8 mouse cellular contexts compared by ENCODE assay signal in the genomic region with DNA sequence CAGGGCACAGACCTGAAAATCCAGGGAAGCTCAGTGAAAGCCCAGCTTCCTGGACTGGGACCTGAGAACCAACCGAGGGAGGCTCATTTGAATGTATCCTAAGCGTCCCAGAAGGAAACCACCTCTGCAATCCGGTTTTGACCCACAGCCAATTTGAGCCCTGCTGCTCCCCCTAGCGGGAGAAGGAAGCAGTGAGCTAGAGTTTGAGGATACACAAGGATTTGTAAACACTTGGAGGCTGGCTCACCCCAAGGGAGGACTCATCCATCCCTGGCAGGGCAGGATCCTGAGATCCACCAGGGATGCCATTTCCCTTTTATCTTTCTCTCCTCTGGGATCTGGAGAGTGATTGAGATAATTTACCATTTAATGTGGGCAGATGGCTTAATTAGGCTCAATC. TPM values are rescaled to one million over a fixed set of nuclear protein-coding genes. Genes with fewer than 3 reads are reported as not detected.
DNase-seq lines count a peak whose midpoint lies in the region; ATAC-seq and TF ChIP-seq lines count a peak whose summit lies in the region.

No protein-coding gene starts in this region.

- intact Hi-C loops in gastrocnemius, adult 2 months (cut with DNase I), result no loop called here

- H3K4me3 ChIP-seq in cerebellum, adult 2 months (replicated peaks; ENCODE audit: insufficient read depth, low read depth, low read length), result no peak overlapping the region
- no peak overlapping the region for H3K4me3 ChIP-seq in gastrocnemius, adult 2 months
- H3K4me3 ChIP-seq in kidney, postnatal 0 days (replicated peaks; ENCODE audit: low read depth, low read length), result no peak overlapping the region
- no peak overlapping the region for H3K4me3 ChIP-seq in lung, postnatal 0 days (ENCODE audit: low read depth, low read length)

- no peak overlapping the region for H3K9ac ChIP-seq in kidney, postnatal 0 days (ENCODE audit: low read depth, low read length)
- no peak overlapping the region for H3K9ac ChIP-seq in lung, postnatal 0 days (replicated peaks; ENCODE audit: low read depth)

- no peaks in the 10 kb centered on the region for H3K4me1 ChIP-seq in cerebellum, adult 2 months (ENCODE audit: control insufficient read depth, insufficient read depth, low read length)
- H3K4me1 ChIP-seq in kidney, postnatal 0 days (replicated peaks; ENCODE audit: insufficient read depth, low read length), result no peaks in the 10 kb centered on the region
- H3K4me1 ChIP-seq in lung, postnatal 0 days (ENCODE audit: insufficient read depth, low read depth, low read length), result no peaks in the 10 kb centered on the region

- H3K9me3 ChIP-seq in kidney, postnatal 0 days (replicated peaks; ENCODE audit: low read length), result no peaks in the 10 kb centered on the region
- H3K9me3 ChIP-seq in lung, postnatal 0 days (ENCODE audit: low read length), result no peaks in the 10 kb centered on the region

- TF ChIP-seq CTCF in cerebellum, adult 2 months (IDR thresholded peaks at IDR 0.05; ENCODE audit: borderline replicate concordance, insufficient read depth, low read depth, low read length), result peak; percentile 68
- TF ChIP-seq CTCF in gastrocnemius, adult 2 months (IDR thresholded peaks at IDR 0.05), result peak; percentile 79
- TF ChIP-seq CTCF in kidney, postnatal 0 days (IDR thresholded peaks at IDR 0.05; ENCODE audit: low read depth), result peak; percentile 78
- peak; percentile 83 for TF ChIP-seq CTCF in lung, postnatal 0 days (IDR thresholded peaks at IDR 0.05)

- DNase-seq in CD8-positive naive resting alpha-beta T cell, adult 2 months (ENCODE audit: low read depth in 2 of 2, low spot score in 2 of 2), result peak; percentile 14 to 48
- peak; percentile 14 for DNase-seq in Muller cell, postnatal 12 days (ENCODE audit: inconsistent ontology term)
- DNase-seq in cerebellum, adult 2 months, result peak; percentile 42 to 55
- peak; percentile 79 for DNase-seq in gastrocnemius, adult 2 months
- peak; percentile 84 for DNase-seq in kidney, postnatal 0 days (ENCODE audit: low spot score)
- peak; percentile 72 for DNase-seq in lung, postnatal 0 days (ENCODE audit: low spot score)
- DNase-seq in right cerebral cortex, postnatal 10 days (ENCODE audit: low spot score in 2 of 2), result peak; percentile 60 to 74
- peak; percentile 50 to 71 for DNase-seq in urinary bladder, postnatal 4 days (ENCODE audit: low spot score in 2 of 2)

- no peak for ATAC-seq in kidney, postnatal 0 days (replicated peaks; ENCODE audit: low FRiP score, low read depth)
- peak; percentile 12; the same call in 1 of the 2 replicates for ATAC-seq in lung, postnatal 0 days

- no peaks in the 10 kb centered on the region for H3K27me3 ChIP-seq in cerebellum, adult 2 months (ENCODE audit: control insufficient read depth, insufficient read depth, low read length)
- no peaks in the 10 kb centered on the region for H3K27me3 ChIP-seq in kidney, postnatal 0 days (ENCODE audit: insufficient read depth, low read length)
- H3K27me3 ChIP-seq in lung, postnatal 0 days (replicated peaks; ENCODE audit: insufficient read depth, low read length), result 0 out of 2 replicates have a peak, but pooled peaks cover 4% of the 10 kb centered on the region

- 4% methylated on average over 4 of the region's 4 CpGs for WGBS in cerebellum, adult 2 months
- 8% methylated on average over 4 of the region's 4 CpGs for WGBS in kidney, postnatal 0 days
- WGBS in lung, postnatal 0 days, result 4% methylated on average over 4 of the region's 4 CpGs

- no peak for TF ChIP-seq EP300 in lung, postnatal 0 days (IDR thresholded peaks at IDR 0.05)

- H3K27ac ChIP-seq in cerebellum, adult 2 months (ENCODE audit: insufficient read depth, low read length), result no peak overlapping the region
- H3K27ac ChIP-seq in gastrocnemius, adult 2 months, result no peak overlapping the region
- no peak overlapping the region for H3K27ac ChIP-seq in kidney, postnatal 0 days
- H3K27ac ChIP-seq in lung, postnatal 0 days (ENCODE audit: low read length), result no peak overlapping the region

- no peak for TF ChIP-seq POLR2A in cerebellum, adult 2 months (IDR thresholded peaks at IDR 0.05; ENCODE audit: borderline replicate concordance, insufficient read depth, low read length)

- H3K4me2 ChIP-seq in kidney, postnatal 0 days (ENCODE audit: low read length), result no peak overlapping the region
- H3K4me2 ChIP-seq in lung, postnatal 0 days (replicated peaks; ENCODE audit: low read depth, low read length), result no peak overlapping the region

- no peaks in the 10 kb centered on the region for H3K36me3 ChIP-seq in kidney, postnatal 0 days (ENCODE audit: insufficient read depth, low read length)
- no peaks in the 10 kb centered on the region for H3K36me3 ChIP-seq in lung, postnatal 0 days (ENCODE audit: insufficient read depth, low read length)

RNA-seq across cellular contexts. Expression of a gene that starts 45.9 kb away (rescaled TPM):
- 7.0 and 8.1 TPM in 2 replicates for polyA plus RNA-seq in cerebellum, adult 2 months (2012; rRNA removed)
- total RNA-seq in gastrocnemius, adult 2 months (2021), result 10 to 100 TPM; 22.3 TPM
- polyA plus RNA-seq in kidney, postnatal 0 days (2015; fragmentation: Nextera tagmentation; extraction: Ambion mirVana), result 12.7 and 12.8 TPM in 2 replicates
- 7.2 and 7.5 TPM in 2 replicates for polyA plus RNA-seq in lung, postnatal 0 days (2015; fragmentation: Nextera tagmentation; extraction: Ambion mirVana)

Comparison
In these comparisons a context has a peak if more than half of its experiments do, and no peak if none do; other contexts are left out.
1. DNase-seq: peak in every context shown above with its lines; median percentile 84 in kidney, postnatal 0 days; 79 in gastrocnemius, adult 2 months; 72 in lung, postnatal 0 days; 67 in right cerebral cortex, postnatal 10 days; 60 in urinary bladder, postnatal 4 days; 48 in cerebellum, adult 2 months; 31 in CD8-positive naive resting alpha-beta T cell, adult 2 months; 14 in Muller cell, postnatal 12 days.